ENCODE assay signal across 8 mouse cellular contexts in genomic region chr11:72440965-72441664, GRCm38 (mm10). TPM values are rescaled to one million over a fixed set of nuclear protein-coding genes. Genes with fewer than 3 reads are reported as not detected.
DNase-seq lines count a peak whose midpoint lies in the region; ATAC-seq and TF ChIP-seq lines count a peak whose summit lies in the region.

Mybbp1a (plus strand) TSS chr11:72441355.

- H3K27ac ChIP-seq in forebrain, embryonic 15.5 days (replicated peaks) = peak within 1 kb of the TSS; percentile 97

- no peaks in the 10 kb centered on the region for H3K9me3 ChIP-seq in forebrain, embryonic 15.5 days

- intact Hi-C loops in heart, postnatal 25 days (cut with DNase I) = loop anchor here (5.0 kb wide), 1 partner anchor 46 kb away; the partner anchor contains the start of gene Spns2

- TF ChIP-seq POLR2A in lung, adult 2 months (IDR thresholded peaks at IDR 0.05; ENCODE audit: borderline replicate concordance, extremely low read depth, low read depth, low read length) = peak; percentile 97; the same call in 1 of the 2 replicates

- H3K4me3 ChIP-seq in forebrain, embryonic 15.5 days = peak within 1 kb of the TSS; percentile 72
- H3K4me3 ChIP-seq in lung, adult 2 months (replicated peaks; ENCODE audit: extremely low read depth, low read depth, low read length) = peak within 1 kb of the TSS; percentile 92

- peak within 1 kb of the TSS; percentile 79 for H3K9ac ChIP-seq in forebrain, embryonic 15.5 days (replicated peaks)

- peaks cover 18% of the 10 kb centered on the region for H3K4me1 ChIP-seq in forebrain, embryonic 15.5 days
- peaks cover 2% of the 10 kb centered on the region; the same call in 1 of the 2 replicates for H3K4me1 ChIP-seq in lung, adult 2 months (ENCODE audit: control insufficient read depth, insufficient read depth, low read length)

- ATAC-seq in forebrain, embryonic 15.5 days (replicated peaks) = peak; percentile 95
- peak; percentile 92 for ATAC-seq in neutrophil, adult 5-6 weeks (ENCODE audit: extremely low read depth, insufficient number of reproducible peaks, low FRiP score, poor library complexity, severe bottlenecking)

- no peaks in the 10 kb centered on the region for H3K27me3 ChIP-seq in forebrain, embryonic 15.5 days

- DNase-seq in ES-CJ7 (ENCODE audit: low read depth, low spot score) = peak; percentile 99
- peak; percentile 98 for DNase-seq in cerebellum, adult 11 months
- DNase-seq in heart, postnatal 25 days (ENCODE audit: low spot score) = peak; percentile 95
- peak; percentile 97 to 99 for DNase-seq in layer of hippocampus, adult 18-20 months (ENCODE audit: low spot score in 2 of 2)
- DNase-seq in lung, adult 2 months = peak; percentile 98
- peak; percentile 96 to 97 for DNase-seq in thymus, adult 18-20 months

- H3K36me3 ChIP-seq in forebrain, embryonic 15.5 days = peaks cover 38% of the 10 kb centered on the region

- under 1% methylated on average over 46 of the region's 46 CpGs for WGBS in forebrain, embryonic 15.5 days
- under 1% methylated on average over 46 of the region's 46 CpGs for WGBS in lung, adult 2 months

- peak within 1 kb of the TSS; percentile 84 for H3K4me2 ChIP-seq in forebrain, embryonic 15.5 days (replicated peaks)

- TF ChIP-seq CTCF in lung, adult 2 months (IDR thresholded peaks at IDR 0.05; ENCODE audit: insufficient read depth, low read length) = no peak

RNA-seq across cellular contexts. Expression of gene Mybbp1a, which starts in this region (rescaled TPM):
- 90.0 and 97.2 TPM in 2 replicates for polyA plus RNA-seq in forebrain, embryonic 15.5 days (2015; fragmentation: Nextera tagmentation; extraction: Ambion mirVana)
- total RNA-seq in heart, postnatal 25 days (2021) = 10 to 100 TPM; 40.9 to 42.8 TPM
- 10 to 100 TPM; 54.6 to 56.8 TPM for total RNA-seq in layer of hippocampus, adult 18-20 months (2021)
- polyA plus RNA-seq in lung, adult 2 months (2012; rRNA removed) = 26.1 and 32.8 TPM in 2 replicates
- total RNA-seq in neutrophil, adult 5-6 weeks (2017) = 57.1 and 73.4 TPM in 2 replicates

Comparison
In these comparisons a context has a peak if more than half of its experiments do, and no peak if none do; other contexts are left out.
1. Peak in every context shown above with its lines: DNase-seq, ATAC-seq, H3K4me3 ChIP-seq and H3K27ac ChIP-seq.